Mouse (Mus musculus) MEL (cell line): ENCODE results near the gene Insm2. TPM values are rescaled to one million over a fixed set of nuclear protein-coding genes. Genes with fewer than 3 reads are reported as not detected.

ENCODE experiments used
- DNase-seq: peaks from one replicate; pipeline ENCODE4 v3.0.0; 2011; ENCODE audit warnings: low read depth, low spot score
- H3K27ac ChIP-seq: 2 replicates; pipeline ENCODE4 v1.5.1; 2012; ENCODE audit warnings: low read depth, mild to moderate bottlenecking, control low read depth, low read length, moderate library complexity; ENCODE audit not compliant: control insufficient read depth
- H3K27me3 ChIP-seq, 2 experiments: fragments of 150-350 bp in 1 of 2; sonication (generic) in 1 of 2; 2 replicates each; pipeline ENCODE4 v1.6.1; 2012; ENCODE audit warnings: low read length in 2 of 2, mild to moderate bottlenecking in 2 of 2, improper control_type of control experiment in 1 of 2, moderate library complexity in 1 of 2; ENCODE audit not compliant: insufficient read depth in 2 of 2, control insufficient read depth in 1 of 2
- H3K36me3 ChIP-seq, 2 experiments: 2 replicates each; pipeline ENCODE4 v1.6.1; 2012 to 2014; ENCODE audit warnings: low read length in 2 of 2, improper control_type of control experiment in 1 of 2, inconsistent platforms in 1 of 2, mild to moderate bottlenecking in 1 of 2; ENCODE audit not compliant: insufficient read depth in 2 of 2, control insufficient read depth in 1 of 2
- H3K4me1 ChIP-seq, 2 experiments: fragments of 150-350 bp in 1 of 2; sonication (generic) in 1 of 2; 2 replicates each; pipeline ENCODE4 v1.6.1; 2012; ENCODE audit warnings: low read length in 2 of 2, improper control_type of control experiment in 1 of 2, mild to moderate bottlenecking in 1 of 2; ENCODE audit not compliant: insufficient read depth in 2 of 2, control insufficient read depth in 1 of 2
- H3K4me3 ChIP-seq, 2 experiments: fragments of 150-350 bp in 1 of 2; sonication (generic) in 1 of 2; 2 replicates each; pipeline ENCODE4 v1.5.1; 2012; ENCODE audit warnings: low read depth in 2 of 2, low read length in 2 of 2, mild to moderate bottlenecking in 2 of 2, moderate library complexity in 2 of 2, control low read depth in 1 of 2, improper control_type of control experiment in 1 of 2; ENCODE audit not compliant: control insufficient read depth in 1 of 2, insufficient read depth in 1 of 2
- H3K79me2 ChIP-seq: 2 replicates; pipeline ENCODE4 v1.6.1; 2012; ENCODE audit warnings: mild to moderate bottlenecking, low read length, moderate library complexity; ENCODE audit not compliant: control insufficient read depth, poor library complexity, insufficient read depth
- H3K9ac ChIP-seq: 2 replicates; pipeline ENCODE4 v1.6.1; 2012; ENCODE audit warnings: low read depth, mild to moderate bottlenecking, control low read depth, low read length, moderate library complexity; ENCODE audit not compliant: control insufficient read depth, poor library complexity, severe bottlenecking
- H3K9me3 ChIP-seq: fragments of 150-350 bp; sonication (generic); replicated peaks from 2 replicates; pipeline ENCODE4 v1.6.1; 2012; ENCODE audit warnings: mild to moderate bottlenecking, low read length, improper control_type of control experiment, moderate library complexity; ENCODE audit not compliant: insufficient read depth
- BHLHE40 ChIP-seq: IDR thresholded peaks from 2 replicates; pipeline ENCODE4 v1.6.1; 2012; ENCODE audit warnings: low read depth, mild to moderate bottlenecking, inconsistent platforms, low read length, improper control_type of control experiment, borderline replicate concordance
- CHD1 ChIP-seq: IDR thresholded peaks from 2 replicates; pipeline ENCODE4 v1.6.1; 2012; ENCODE audit warnings: low read depth, mild to moderate bottlenecking, inconsistent platforms, low read length, improper control_type of control experiment
- GATA1 ChIP-seq: IDR thresholded peaks from 2 replicates; pipeline ENCODE4 v1.6.1; 2011; ENCODE audit warnings: low read depth, low read length, improper control_type of control experiment
- HCFC1 ChIP-seq: IDR thresholded peaks from 2 replicates; pipeline ENCODE4 v1.6.1; 2012; ENCODE audit warnings: low read depth, mild to moderate bottlenecking, inconsistent platforms, low read length, improper control_type of control experiment, moderate library complexity
- KAT2A ChIP-seq: conservative IDR thresholded peaks from 2 replicates; pipeline ENCODE4 v1.6.1; 2012; ENCODE audit warnings: low read depth, low read length, improper control_type of control experiment, inconsistent platforms
- MAX ChIP-seq: IDR thresholded peaks from 2 replicates; pipeline ENCODE4 v1.6.1; 2011; ENCODE audit warnings: low read length, improper control_type of control experiment
- MEF2A ChIP-seq: IDR thresholded peaks from 2 replicates; pipeline ENCODE4 v1.6.1; 2014; ENCODE audit warnings: low read depth, mild to moderate bottlenecking, inconsistent platforms, low read length, improper control_type of control experiment; ENCODE audit not compliant: poor library complexity, insufficient replicate concordance, severe bottlenecking; ENCODE audit errors: extremely low read depth
- MXI1 ChIP-seq: IDR thresholded peaks from 2 replicates; pipeline ENCODE4 v1.6.1; 2011; ENCODE audit warnings: mild to moderate bottlenecking, low read depth, low read length, improper control_type of control experiment
- NELFE ChIP-seq: IDR thresholded peaks from 2 replicates; pipeline ENCODE4 v1.6.1; 2011; ENCODE audit warnings: low read depth, low read length, improper control_type of control experiment
- NRF1 ChIP-seq: IDR thresholded peaks from 2 replicates; pipeline ENCODE4 v1.6.1; 2014; ENCODE audit warnings: low read depth, mild to moderate bottlenecking, inconsistent platforms, low read length, improper control_type of control experiment, moderate library complexity; ENCODE audit not compliant: poor library complexity, insufficient read depth, severe bottlenecking
- POLR2A ChIP-seq, 2 experiments: IDR thresholded peaks; 2 replicates each; pipeline ENCODE4 v1.6.1; 2011 to 2012; ENCODE audit warnings: low read length in 2 of 2, mild to moderate bottlenecking in 2 of 2, control low read depth in 1 of 2, improper control_type of control experiment in 1 of 2, low read depth in 1 of 2, moderate library complexity in 1 of 2; ENCODE audit not compliant: control insufficient read depth in 1 of 2, insufficient read depth in 1 of 2, poor library complexity in 1 of 2
- POLR2AphosphoS5 ChIP-seq: IDR thresholded peaks from 2 replicates; pipeline ENCODE4 v1.6.1; 2012; ENCODE audit warnings: low read depth, borderline replicate concordance, mild to moderate bottlenecking, inconsistent platforms, low read length, moderate library complexity, mixed read lengths
- RCOR1 ChIP-seq: IDR thresholded peaks from 2 replicates; pipeline ENCODE4 v1.6.1; 2012; ENCODE audit warnings: low read depth, mild to moderate bottlenecking, inconsistent platforms, low read length, improper control_type of control experiment
- TAL1 ChIP-seq: IDR thresholded peaks from 2 replicates; pipeline ENCODE4 v1.6.1; 2012; ENCODE audit warnings: mild to moderate bottlenecking, inconsistent platforms, low read length, moderate library complexity, mixed read lengths
- TBP ChIP-seq: IDR thresholded peaks from 2 replicates; pipeline ENCODE4 v1.8.0; 2011; ENCODE audit warnings: low read depth, low read length, improper control_type of control experiment
- TCF12 ChIP-seq: IDR thresholded peaks from 2 replicates; pipeline ENCODE4 v1.6.1; 2014; ENCODE audit warnings: low read depth, mild to moderate bottlenecking, inconsistent platforms, low read length, improper control_type of control experiment, moderate library complexity
- UBTF ChIP-seq: IDR thresholded peaks from 2 replicates; pipeline ENCODE4 v1.6.1; 2012; ENCODE audit warnings: low read depth, mild to moderate bottlenecking, inconsistent platforms, low read length, improper control_type of control experiment, moderate library complexity, borderline replicate concordance; ENCODE audit not compliant: insufficient read depth
- USF2 ChIP-seq, 2 experiments: IDR thresholded peaks; 2 replicates each; pipeline ENCODE4 v1.6.1; 2011 to 2012; ENCODE audit warnings: improper control_type of control experiment in 2 of 2, low read length in 2 of 2, borderline replicate concordance in 1 of 2, inconsistent platforms in 1 of 2, low read depth in 1 of 2, mild to moderate bottlenecking in 1 of 2; ENCODE audit not compliant: insufficient read depth in 1 of 2
- ZC3H11A ChIP-seq: IDR thresholded peaks from 2 replicates; pipeline ENCODE4 v1.6.1; 2012; ENCODE audit warnings: low read depth, mild to moderate bottlenecking, inconsistent platforms, low read length, improper control_type of control experiment
- ZMIZ1 ChIP-seq: IDR thresholded peaks from 2 replicates; pipeline ENCODE4 v1.6.1; 2012; ENCODE audit warnings: low read depth, mild to moderate bottlenecking, inconsistent platforms, low read length, improper control_type of control experiment, moderate library complexity
- polyA plus RNA-seq, 2 experiments: library from polyadenylated mRNA; stranded (reverse) in 1 of 2; unstranded in 1 of 2; fragments of >175 nt in 1 of 2; fragments of >200 nt in 1 of 2; gene quantifications; 2 replicates each; pipeline versions ENCODE4 v1.2.1 to v1.2.4; 2012; ENCODE audit warnings: low replicate concordance in 2 of 2, low read depth in 1 of 2; ENCODE audit not compliant: insufficient read length in 2 of 2, insufficient read depth in 1 of 2, missing spikeins in 1 of 2
- total RNA-seq: library from RNA; depleted of rRNA; stranded (reverse); fragments of 300-350 nt; gene quantifications from 2 replicates; pipeline ENCODE4 v1.2.3, GENCODE M21; 2012

Gene Insm2
- total and polyA plus RNA-seq, 3 experiments = not detected

DNA sequence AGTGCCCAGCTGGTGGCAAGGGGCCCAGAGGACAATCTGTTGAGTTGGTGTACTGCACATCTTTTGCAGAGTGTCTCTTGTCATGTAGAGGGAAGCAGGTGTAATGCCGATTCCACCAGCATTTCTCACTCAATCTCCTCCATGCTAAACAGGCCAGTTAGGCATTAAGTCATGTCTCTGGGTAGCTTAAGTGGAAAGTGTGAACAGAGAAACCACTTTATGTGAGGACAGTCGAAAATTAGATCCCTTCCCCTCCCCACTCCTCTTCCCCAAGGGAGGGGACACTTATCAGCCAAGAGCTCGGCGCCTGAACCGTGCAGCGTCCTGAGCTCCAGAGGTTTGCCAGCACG is 715 bp upstream of the Insm2 start:
- Histone ChIP-seq H3K27me3 (no peaks in the 10 kb centered on the region), H3K36me3 (no peaks in the 10 kb centered on the region), H3K9ac (no peak overlapping the region), H3K9me3 (no peaks in the 10 kb centered on the region), H3K4me3 (no peak overlapping the region), H3K4me1 (no peaks in the 10 kb centered on the region), H3K79me2 (no peaks in the 10 kb centered on the region), H3K27ac (no peak overlapping the region)
- TF ChIP-seq POLR2A (IDR thresholded peaks at IDR 0.05; ENCODE audit: control insufficient read depth in 1 of 2, insufficient read depth in 1 of 2, low read depth in 1 of 2, low read length in 2 of 2, poor library complexity in 1 of 2) (no peak), GATA1 (no peak), CHD1 (no peak), UBTF (no peak), KAT2A (no peak)
- no peak for DNase-seq

DNA sequence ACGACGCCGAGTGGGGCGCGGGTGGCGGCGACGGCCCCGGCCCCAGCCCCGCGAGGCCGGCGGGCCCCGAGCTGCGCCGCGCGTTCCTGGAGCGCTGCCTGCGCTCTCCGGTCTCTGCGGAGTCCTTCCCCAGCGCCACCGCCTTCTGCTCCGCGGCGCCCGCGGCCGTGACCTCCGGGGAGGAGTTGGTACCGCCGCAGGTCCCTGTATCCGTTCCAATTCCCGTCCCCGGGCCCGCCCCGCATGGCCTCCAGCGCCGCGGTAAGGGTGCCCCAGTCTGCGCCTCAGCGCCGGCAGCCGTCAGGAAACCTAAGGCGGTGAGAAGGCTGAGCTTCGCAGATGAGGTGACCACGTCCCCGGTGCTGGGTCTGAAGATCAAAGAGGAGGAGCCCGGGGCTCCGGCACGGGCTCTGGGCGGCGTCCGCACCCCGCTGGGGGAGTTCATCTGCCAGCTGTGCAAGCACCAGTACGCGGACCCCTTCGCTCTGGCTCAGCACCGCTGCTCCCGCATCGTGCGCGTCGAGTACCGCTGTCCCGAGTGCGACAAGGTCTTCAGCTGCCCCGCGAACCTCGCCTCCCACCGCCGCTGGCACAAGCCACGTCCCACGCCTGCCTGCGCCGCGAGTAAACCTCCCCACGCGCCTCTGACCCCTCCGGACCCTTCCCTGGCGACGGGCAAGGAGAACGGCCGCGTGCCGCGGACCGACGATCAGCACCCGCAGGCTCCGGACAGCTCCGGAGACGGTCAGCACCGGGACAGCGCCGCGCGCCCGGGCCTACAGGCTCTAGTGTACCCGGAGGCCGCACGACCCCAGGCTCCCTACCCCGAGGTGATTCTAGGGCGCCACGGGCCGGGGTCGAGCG is 644 bp downstream of the Insm2 start:
- no peak for DNase-seq
- Histone ChIP-seq H3K9me3 (no peaks in the 10 kb centered on the region), H3K27me3 (no peaks in the 10 kb centered on the region), H3K27ac (no peak overlapping the region), H3K4me3 (no peak overlapping the region), H3K4me1 (peaks cover 2 to 3% of the 10 kb centered on the region in 2 experiments; a peak in 1 of 4 replicates), H3K79me2 (no peaks in the 10 kb centered on the region), H3K9ac (no peak overlapping the region), H3K36me3 (peaks cover 0 to 6% of the 10 kb centered on the region in 2 experiments; a peak in 2 of 4 replicates)
- TF ChIP-seq BHLHE40 (no peak), HCFC1 (no peak), TAL1 (no peak), TCF12 (no peak), NRF1 (no peak), RCOR1 (no peak), MXI1 (no peak), USF2 (IDR thresholded peaks at IDR 0.05; ENCODE audit: borderline replicate concordance in 1 of 2, insufficient read depth in 1 of 2, low read depth in 1 of 2, low read length in 2 of 2) (no peak), TBP (no peak), MEF2A (no peak), ZC3H11A (no peak), POLR2AphosphoS5 (no peak), MAX (no peak), NELFE (no peak), ZMIZ1 (no peak)
